Mouse (Mus musculus) small intestine, adult 2 months (tissue): ENCODE measurements at regions not wholly inside any gene's neighbourhood (a gene's known extent, or its start where the extent isn't known, plus 50 kb on each side); places are given as distances from the start of the nearest gene placed in this dataset.

Experiments
- CTCF ChIP-seq: fragments of 200-500 bp; IDR thresholded peaks from 2 replicates; pipeline ENCODE4 v1.5.1; 2012; ENCODE audit warnings: low read depth, mild to moderate bottlenecking, control low read depth, inconsistent platforms, low read length, moderate library complexity, mixed read lengths; ENCODE audit not compliant: insufficient replicate concordance, insufficient read length; ENCODE audit errors: extremely low read depth
- POLR2A ChIP-seq: fragments of 200-500 bp; IDR thresholded peaks from 2 replicates; pipeline ENCODE4 v1.6.1; 2012; ENCODE audit warnings: low read depth, mild to moderate bottlenecking, control low read depth, inconsistent platforms, low read length, moderate library complexity

DNA sequence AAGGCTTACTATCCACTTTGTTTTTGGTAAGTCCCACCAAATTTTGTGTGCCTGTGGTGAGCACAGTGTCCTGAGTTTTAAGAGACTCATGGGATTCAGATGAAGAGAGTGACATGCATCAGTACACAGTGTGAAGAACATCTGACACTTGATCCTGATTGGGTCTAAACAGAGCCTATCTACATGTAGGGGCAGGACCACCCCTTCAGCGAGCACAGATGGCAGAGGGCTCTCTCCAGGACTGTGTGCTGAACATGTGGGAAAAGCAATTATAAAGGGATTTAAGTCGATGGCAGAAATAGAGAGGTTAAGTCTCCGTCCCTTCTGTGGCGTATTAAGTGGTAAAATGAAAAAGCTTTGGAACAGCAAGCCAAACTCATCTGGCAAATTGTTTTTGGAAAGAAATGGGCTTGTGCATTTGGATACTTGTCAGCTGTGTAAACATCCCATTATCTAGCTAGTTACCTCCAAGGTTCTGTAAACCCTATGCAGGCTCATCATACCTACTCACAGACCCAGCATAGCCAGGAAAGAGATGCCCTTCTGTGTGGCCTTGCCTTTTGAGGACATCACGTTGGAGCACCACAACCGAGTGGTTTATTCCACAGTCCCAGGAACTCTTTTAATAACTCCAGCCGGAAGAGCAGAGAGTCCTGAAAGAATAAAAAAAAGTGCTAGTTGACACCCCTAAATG is 381.3 kb upstream of the Cdh11 start:
- no peak for TF ChIP-seq CTCF
- TF ChIP-seq POLR2A, result no peak
